Mouse (Mus musculus) inflammation-experienced regulatory T-cells, adult 16 weeks (primary cell): Measurements from ENCODE around the gene Il1rapl1. TPM values are rescaled to one million over a fixed set of nuclear protein-coding genes. Genes with fewer than 3 reads are reported as not detected.

Experiments used
- polyA plus RNA-seq: library from polyadenylated mRNA; unstranded; fragments of 100-300 nt; shearing (Covaris generic); gene quantifications from one replicate; pipeline ENCODE4 v1.2.1, GENCODE M21; 2017

The Il1rapl1 gene
- polyA plus RNA-seq = not detected

GRCm38 (mm10) chrX:88115609-88116073 is at the start of gene Il1rapl1:
Gene Il1rapl1, minus strand, starts transcription at chrX:88115645.

